Mouse (Mus musculus) right cerebral cortex, postnatal 4 days (tissue): ENCODE results near the gene Lztr1.

Source experiments
- DNase-seq: peaks from one replicate; pipeline ENCODE4 v3.0.0-alpha.2; 2022

Lztr1 gene

GRCm38 (mm10) chr16:17558811-17559210 is 50.3 kb downstream of the Lztr1 start:
- no peak for DNase-seq

- no peak for DNase-seq
Measured at GRCm38 (mm10) chr16:17559396-17560027, 51.0 kb downstream of the Lztr1 start.

DNA sequence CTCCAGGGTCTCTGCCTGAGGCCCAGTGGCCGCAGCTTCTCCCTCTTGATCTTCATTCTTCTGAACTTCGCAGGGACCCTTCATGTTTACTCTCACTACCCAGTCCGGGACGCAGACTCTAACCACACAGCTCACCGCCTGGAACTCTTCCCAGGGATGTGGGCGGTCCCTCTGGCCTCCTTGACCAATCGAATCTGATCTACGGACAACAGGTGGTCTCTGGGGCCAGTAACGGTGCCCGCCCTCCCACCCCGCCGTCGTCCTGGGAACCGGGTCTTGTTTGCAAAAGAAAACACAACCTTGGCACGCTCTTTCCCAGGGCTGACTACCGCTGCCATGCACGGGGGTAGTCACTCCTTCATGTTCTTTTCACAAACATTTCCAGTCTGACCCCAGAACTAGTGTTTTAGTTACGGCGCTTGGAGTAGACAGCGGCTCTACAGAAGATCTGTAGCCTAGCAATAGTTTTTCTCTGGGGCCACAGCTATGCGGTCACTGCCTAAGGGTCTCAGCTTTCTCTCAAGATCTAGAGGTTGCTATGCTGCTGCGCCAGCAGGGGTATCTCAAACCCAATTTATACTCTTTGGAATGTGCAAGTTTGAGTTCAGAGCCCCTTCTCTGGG is 52.8 kb downstream of the Lztr1 start, which contains the start of gene Lrrc74b:
Gene Lrrc74b (minus strand): TSS at position 120 of the 623 bp plus-strand sequence.
- DNase-seq, result peak; percentile 42

DNA sequence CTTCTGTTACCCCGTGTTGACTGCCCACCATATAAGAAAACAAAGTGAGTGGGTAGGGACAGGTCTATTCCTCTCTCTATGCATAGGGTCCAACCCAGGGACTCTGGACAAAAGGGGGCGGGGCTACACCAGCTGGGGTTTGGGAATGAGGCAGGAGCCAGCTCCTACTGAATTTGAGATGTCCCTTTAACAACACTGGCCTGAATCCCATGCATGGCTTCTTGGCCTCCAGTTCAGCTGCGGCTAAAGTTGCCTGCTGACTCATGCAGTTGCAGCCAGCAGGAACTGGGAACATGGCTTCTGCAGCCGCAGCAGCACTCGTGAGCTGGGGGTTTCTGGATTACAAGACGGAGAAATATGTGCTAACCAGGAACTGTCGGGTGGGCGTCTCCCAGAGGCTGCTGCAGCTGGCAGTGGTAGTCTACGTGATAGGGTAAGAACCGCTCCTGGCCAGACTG is 53.3 kb downstream of the Lztr1 start, which contains the start of gene P2rx6:
Gene P2rx6 (plus strand): TSS at position 135 of the 458 bp plus-strand sequence.
- DNase-seq, result peak; percentile 14

DNA sequence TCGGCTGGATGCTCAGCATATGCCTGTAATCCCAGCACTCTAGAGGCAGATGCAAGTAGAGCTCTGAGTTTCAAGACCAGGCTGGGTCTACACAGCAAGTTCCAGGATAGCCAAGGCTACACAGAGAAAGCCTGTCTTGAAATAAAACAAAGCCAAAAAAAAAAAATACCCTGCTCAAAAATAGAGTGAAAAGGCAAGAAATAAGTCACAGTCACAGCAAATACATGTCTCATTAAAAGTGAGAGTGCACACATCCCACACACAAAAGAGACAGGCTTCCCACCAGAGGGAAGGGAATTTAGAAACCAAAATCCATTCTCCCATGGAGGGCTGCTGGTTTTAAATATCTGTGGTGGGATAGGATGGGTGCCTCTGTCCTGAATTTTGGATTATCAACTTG is 55.1 kb downstream of the Lztr1 start:
- DNase-seq, result no peak

- DNase-seq, result no peak
Measured at GRCm38 (mm10) chr16:17564221-17564620, 55.7 kb downstream of the Lztr1 start.

GRCm38 (mm10) chr16:17564771-17565170 is 56.3 kb downstream of the Lztr1 start:
- no peak for DNase-seq

DNA sequence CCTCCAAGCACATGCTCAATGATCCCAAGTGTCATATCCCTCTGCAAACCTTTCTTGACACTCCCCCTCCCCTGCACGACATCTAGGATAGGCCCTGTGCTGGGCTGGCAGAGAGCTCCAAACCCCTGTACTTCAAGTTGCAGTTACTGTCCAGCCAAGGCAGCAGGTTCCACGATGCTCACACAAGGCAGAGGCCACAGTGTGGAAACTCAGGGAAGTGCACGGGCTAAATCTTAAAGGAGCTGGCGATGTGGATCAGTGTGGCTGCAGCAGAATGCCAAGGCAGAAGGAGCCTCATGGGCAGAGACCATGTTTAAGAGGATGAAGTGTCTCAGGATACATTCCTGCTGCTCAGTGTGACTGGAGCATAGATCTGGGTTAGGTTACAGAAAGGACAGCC is 57.7 kb downstream of the Lztr1 start:
- no peak for DNase-seq
